Mouse (Mus musculus): Measurements from ENCODE around the gene Tgfbr3.

The Tgfbr3 gene

DNA sequence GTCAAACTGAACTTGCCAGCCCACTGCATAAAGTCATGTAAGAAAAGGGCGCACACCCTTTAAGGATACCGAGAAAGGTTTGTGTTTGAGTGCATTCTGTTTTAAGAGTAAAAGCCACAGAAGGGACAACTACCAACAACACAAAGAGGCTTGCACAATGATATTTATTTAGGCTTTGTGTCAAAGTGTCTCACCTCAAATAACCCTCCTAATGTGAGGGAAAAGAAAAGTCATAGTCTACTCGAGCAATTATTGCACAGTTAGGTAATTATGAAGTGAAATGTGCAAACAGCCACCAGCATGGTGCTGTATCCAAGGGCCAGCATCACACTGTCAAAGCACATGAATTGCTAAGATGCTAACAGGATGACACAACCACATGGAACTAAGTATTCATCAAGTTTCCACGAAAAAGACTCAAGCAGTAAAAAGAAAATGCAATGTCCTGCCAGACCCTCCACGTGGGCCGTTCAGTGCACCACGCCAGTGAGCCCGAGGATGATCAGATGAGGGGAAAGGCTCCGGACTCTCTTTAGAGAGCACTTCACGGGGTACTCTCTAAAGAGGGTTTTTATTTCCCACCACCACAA lies 5.4 kb downstream of the Tgfbr3 start:
- in situ Hi-C loops (cut with MboI; ENCODE audit: unreplicated experiment in 2 of 2) = loop anchor here in 1 of 2 experiments (10.0 kb wide), 1 partner anchor 479 kb away; no protein-coding TSS in a partner anchor

DNA sequence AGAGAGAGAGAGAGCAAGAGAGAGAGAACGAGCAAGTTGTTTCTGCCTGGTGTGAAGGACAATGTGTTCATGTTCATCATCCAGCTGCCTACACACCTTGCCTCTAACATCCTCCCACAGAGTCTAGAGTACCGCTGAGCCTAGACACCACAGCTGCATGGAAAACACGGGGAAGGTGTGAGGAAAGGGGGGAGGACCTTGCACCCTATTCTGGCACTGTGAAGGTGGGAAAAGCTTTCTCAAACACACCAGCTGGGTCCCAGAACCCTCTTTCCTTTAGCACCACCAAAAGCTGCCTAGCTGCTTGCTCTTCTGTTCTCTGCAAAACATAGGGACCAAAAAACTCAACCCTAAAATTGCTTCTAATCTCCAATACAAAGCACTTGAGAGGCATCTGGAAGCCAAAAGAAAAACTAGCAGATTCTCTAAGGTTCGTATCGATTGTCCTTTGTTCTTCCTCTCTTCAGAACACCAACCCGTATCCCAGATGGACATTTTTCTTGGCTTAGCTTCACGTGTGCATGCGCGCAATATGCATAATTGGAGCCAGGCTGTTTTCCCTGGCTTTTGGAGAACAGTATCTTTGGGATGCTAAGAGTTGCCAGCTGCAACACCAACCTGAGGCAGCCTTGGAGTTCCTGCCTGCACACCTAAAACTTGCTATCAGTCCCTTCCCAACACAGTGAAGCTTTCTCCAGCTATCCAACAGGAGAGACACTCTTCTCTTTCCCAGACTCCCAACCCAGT lies 6.7 kb downstream of the Tgfbr3 start:
- in situ Hi-C loops (cut with MboI; ENCODE audit: unreplicated experiment in 2 of 2) = loop anchor here in 1 of 2 experiments (10.0 kb wide), 1 partner anchor 478 kb away; no protein-coding TSS in a partner anchor

DNA sequence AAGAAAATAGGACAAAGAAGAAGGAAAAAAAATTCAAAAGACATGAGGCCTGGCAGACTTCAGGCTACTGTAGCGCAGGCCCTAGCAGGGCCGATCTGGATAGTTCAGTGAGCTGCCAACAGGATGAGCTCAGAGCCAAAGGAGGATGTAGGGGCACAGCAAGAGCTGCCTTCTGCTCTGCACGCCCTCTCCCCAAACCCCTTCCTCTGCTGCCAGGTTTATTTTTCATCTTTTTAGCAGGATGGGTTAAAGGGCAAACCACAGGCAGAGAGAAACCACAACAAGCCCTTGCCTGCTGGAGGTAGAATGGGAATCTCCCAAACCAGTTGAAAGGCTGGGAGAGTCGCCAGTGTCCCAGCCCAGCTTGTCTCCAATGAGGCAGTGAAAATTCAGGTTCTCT lies 10.2 kb downstream of the Tgfbr3 start:
- in situ Hi-C loops (cut with MboI; ENCODE audit: unreplicated experiment in 2 of 2) = no loop called here

GRCm38 (mm10) chr5:107276186-107276585 lies 13.2 kb downstream of the Tgfbr3 start:
- in situ Hi-C loops (cut with MboI; ENCODE audit: unreplicated experiment in 2 of 2) = no loop called here

DNA sequence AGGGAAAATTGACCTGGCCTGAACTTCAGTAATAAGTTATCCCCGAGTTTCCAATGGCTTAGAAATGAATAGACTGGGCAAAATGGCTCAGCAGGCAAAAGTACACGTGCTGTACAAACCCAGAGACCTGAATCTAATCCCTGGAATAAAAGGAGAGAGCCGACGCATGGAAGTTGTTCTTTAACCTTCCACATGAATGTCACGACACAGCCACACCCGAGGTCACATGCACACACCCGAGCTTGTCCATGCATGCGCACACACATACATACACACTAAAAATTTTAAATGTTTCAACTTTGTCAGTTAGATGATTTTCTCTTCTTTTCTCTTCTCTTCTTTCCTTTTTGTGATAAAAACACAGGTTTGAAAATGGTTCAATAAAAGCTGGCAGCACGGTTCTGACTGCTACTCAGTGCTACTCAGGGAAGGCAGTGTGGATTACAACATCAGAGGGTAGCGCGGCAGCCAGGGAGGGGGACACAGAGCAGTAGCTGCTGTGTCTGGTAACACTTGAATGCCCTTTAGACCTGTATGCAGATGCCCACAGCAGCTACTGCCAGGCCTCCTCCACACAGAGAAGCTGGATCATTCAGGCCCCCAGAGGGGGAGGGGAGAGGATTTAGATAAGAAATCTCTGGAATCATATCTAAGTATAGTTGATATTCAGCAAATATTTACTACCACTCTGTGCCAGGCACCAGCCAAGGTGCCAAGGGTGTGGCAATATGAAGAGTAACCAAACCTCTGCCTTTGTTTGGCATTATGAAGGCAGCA lies 17.0 kb downstream of the Tgfbr3 start:
- in situ Hi-C loops (cut with MboI; ENCODE audit: unreplicated experiment in 2 of 2) = no loop called here

DNA sequence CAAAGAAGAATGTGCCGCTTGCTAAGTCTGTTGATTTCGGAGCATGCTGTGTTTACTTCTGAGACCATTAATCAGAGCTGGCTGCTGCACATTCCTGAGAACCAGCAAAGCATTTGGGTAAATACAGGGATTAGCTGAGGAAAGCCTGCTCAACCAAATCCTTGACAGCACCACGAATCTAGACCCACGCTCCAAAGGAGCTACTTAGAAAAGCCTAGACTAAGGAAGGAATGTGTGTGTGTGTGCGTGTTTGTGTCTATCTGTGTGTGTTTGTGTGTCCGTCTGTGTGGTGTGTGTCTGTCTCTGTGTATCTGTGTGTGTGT lies 20.5 kb downstream of the Tgfbr3 start:
- in situ Hi-C loops (cut with MboI; ENCODE audit: unreplicated experiment in 2 of 2) = no loop called here

- in situ Hi-C loops (cut with MboI; ENCODE audit: unreplicated experiment in 2 of 2) = no loop called here
These were observed 21.1 kb downstream of the Tgfbr3 start for GRCm38 (mm10) chr5:107268121-107269005.

DNA sequence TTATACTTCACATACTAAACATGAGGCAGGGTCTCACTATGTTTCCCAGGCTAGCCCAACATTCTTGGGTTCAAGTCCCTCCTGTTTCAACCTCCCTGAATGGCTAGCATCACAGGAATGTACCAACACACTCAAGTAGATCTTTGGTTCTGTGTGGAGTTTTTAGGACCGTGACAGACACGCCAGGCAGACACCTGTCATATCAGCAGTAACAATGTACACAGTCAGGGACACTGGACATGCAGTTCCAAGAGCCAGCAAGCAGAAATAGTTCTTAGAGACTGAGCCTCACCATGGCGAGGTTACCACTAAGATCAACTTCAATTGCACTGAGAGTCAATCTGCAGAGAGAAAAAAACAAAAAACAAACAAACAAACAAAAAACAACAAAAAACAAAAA lies 22.9 kb downstream of the Tgfbr3 start:
- in situ Hi-C loops (cut with MboI; ENCODE audit: unreplicated experiment in 2 of 2) = no loop called here

DNA sequence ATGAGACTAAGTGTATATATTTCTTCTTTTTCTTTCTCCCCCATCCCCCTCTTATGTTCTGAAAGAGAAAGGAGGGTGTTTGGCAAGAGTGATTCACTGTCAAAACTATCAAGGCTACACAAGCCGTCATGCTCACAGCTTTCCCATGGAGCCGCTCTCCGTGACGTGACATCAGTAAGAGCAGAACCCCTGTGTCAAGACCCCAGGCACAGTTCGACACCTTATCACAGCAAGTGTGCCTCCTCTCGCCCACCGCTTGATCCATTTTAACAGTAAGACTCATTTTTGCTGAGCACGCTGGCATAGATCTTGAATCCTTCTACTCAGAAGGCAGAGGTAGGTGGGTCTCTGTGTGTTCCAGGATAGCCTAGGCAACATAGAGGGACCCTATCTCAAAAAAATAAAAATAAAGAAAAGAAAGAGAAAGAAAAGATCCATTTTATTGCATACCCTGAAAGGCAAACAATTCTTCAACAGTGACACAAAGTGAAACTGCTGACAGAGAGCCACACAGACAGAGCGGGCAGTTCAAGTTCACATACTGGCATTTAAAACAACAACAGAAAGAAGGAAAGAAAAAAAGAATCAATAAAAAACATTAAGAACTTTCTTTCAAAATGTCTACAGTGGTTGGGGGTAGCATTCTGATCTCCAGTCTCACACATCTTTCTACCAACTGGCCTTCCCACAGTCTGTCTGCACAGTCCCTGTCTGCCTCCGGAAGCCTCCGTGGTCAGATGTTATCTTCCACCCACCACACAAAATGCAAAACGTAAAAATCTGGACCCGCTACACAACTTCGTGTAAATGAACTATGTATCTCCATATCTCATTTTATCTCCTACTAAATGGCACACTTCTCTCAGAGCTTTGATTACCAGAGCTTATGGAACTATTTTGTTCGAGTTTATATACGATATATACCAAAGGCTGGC lies 24.7 kb downstream of the Tgfbr3 start:
- in situ Hi-C loops (cut with MboI; ENCODE audit: unreplicated experiment in 2 of 2) = no loop called here

GRCm38 (mm10) chr5:107263836-107264235 lies 25.6 kb downstream of the Tgfbr3 start:
- in situ Hi-C loops (cut with MboI; ENCODE audit: unreplicated experiment in 2 of 2) = no loop called here

GRCm38 (mm10) chr5:107261930-107262329 lies 27.5 kb downstream of the Tgfbr3 start:
- in situ Hi-C loops (cut with MboI; ENCODE audit: unreplicated experiment in 2 of 2) = no loop called here

DNA sequence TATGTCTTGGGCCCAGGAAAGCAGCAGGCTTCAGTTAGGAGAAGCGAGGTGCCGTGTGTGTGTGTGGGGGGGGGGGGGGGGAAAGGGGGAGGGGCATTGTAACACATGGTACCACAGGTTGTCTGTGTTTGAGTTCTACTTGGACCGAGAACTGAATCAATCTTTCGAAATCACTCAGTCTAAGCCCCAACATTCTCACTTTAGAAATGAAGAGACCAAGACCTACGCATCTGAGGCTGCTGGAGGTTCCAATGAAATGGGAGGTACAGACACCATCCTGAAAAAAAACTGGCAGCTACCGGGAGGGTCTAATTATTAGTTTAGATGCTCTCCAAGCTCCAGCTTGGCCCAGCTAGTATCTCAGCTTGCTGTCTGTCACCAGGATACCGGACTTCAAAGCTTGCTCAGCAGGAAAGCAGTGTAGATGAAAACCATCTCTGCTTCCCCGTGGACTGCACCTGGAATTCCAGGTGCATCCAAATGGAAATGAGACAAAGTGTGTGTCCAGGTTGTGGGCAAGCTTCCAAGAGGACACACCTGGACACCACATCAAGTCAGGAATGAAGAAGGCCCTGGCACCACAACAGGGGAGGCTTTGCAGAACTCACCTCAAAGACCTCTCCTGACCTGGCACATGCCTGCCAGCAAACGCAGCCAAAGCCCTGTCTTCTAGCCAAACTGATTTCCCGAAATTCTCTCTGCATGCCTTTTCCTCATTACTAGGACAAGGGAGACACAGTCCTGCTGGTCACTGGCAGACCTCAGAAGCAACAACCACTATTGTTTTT lies 28.5 kb downstream of the Tgfbr3 start:
- in situ Hi-C loops (cut with MboI; ENCODE audit: unreplicated experiment in 2 of 2) = no loop called here

DNA sequence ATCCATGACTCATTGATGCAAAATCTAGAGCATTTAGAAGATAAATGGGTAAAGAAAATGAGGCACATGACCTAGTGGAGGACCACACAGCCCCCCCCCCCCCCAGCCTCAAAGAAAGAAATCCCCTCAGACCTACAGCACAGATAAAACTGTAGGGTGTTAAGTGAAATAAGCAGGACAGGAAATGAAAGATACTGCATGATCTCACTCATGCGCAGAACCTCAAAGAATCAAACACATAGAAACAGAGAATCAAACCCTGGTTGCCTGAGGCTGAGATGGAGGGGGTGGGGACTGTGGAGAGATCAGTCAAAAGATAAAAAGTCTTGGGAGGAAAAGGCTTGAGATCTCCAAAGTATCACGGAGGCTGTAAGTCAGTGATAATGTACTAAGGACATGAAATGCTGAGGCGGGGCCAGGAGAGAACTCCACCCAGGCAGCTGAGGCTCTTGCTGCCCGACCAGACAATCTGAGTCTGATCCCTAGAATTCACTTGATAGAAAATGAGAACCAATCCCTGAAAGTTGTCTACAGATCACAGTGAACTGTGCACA lies 29.9 kb downstream of the Tgfbr3 start:
- in situ Hi-C loops (cut with MboI; ENCODE audit: unreplicated experiment in 2 of 2) = no loop called here

DNA sequence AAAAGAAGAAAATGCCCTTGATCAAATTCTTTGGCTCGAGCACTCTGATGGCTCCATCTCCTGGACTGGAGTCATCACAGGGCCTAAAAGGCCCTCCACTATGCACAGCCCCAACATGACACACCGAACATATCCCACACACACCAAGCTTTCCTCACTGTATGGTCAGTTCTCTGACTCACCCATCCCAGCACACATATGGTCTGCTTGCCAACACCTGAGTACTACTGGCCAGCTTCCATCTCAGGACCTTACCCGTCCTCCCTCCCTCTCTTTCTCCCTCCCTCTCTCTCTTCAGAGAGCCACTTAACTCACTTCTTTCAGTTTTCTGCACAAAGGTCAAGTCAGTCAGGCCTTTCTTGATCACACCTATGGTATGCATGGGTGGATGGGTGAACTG lies 36.0 kb downstream of the Tgfbr3 start:
- in situ Hi-C loops (cut with MboI; ENCODE audit: unreplicated experiment in 2 of 2) = no loop called here

GRCm38 (mm10) chr5:107252435-107252834 lies 37.0 kb downstream of the Tgfbr3 start:
- in situ Hi-C loops (cut with MboI; ENCODE audit: unreplicated experiment in 2 of 2) = no loop called here

GRCm38 (mm10) chr5:107251751-107252305 lies 37.6 kb downstream of the Tgfbr3 start:
- in situ Hi-C loops (cut with MboI; ENCODE audit: unreplicated experiment in 2 of 2) = no loop called here

DNA sequence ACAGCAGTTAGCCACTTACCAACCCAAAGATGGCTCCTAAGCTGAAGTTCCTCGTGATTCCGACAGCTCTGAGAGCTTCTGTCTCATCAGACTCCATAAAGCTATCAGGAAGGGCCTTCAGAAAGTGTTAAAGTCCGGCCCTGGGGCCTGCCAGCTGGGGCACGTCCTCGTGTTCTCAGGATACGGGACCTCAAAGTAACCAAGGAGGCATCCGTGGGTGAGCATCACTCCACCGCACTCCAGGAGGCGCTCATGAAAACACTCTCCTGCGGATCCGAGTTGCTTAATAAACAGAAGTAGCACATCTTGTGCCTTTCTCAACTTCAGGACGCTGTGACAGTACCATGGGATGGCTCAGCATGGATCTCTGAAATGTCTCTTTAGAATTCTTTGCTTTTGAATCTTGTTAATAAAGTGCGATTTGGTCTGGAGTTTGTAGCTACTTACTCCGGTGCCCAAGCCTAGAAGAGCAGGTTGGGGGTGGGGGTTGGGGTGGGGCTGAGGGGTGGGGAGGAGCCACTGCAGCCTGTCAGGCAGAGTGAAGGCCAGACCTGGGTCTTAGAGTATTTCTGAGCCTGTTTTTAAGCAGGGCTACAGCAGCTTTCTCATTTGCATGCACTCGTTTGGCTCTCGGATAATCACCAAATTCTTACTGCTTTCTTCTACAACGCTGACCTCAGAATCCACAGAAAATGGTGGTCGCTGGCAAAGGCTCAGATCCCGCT lies 38.7 kb downstream of the Tgfbr3 start:
- in situ Hi-C loops (cut with MboI; ENCODE audit: unreplicated experiment in 2 of 2) = no loop called here

DNA sequence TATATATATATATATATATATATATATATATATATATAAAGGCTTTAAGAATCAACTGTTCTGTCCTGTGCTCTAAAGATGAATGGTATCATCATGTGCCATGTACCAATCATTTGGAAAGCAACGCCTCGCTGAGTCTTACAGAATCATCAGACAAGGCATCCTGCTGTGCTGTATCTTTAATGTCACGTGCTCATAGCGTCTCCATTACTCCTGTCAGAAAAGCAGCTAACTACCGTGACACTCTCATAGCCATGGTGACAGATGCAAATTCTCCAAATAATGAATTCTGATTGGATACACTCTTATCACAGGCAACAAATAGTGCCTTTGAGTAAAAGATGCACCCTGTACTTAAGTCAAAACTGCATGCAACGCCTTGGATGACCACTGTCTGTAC lies 40.7 kb downstream of the Tgfbr3 start:
- in situ Hi-C loops (cut with MboI; ENCODE audit: unreplicated experiment in 2 of 2) = no loop called here

All from v-Abl transformed pro-B cells (cell line).